Mouse (Mus musculus) R1 (cell line): ENCODE results near the gene Mfsd4b4.
"Not testable (repeated sequence)": the region's sequence is repeated elsewhere in the genome, so short reads cannot be mapped to it uniquely, and the experiment has no call there.

Experiments used
- DNase-seq: peaks from one replicate; pipeline ENCODE4 v3.0.0-alpha.2; 2018; ENCODE audit warnings: low read depth, low spot score

Mfsd4b4 gene

GRCm38 (mm10) chr10:39898874-39899371 is at the start of gene Mfsd4b4:
TSS of gene Mfsd4b4 (minus strand) at chr10:39899238.
- DNase-seq = peak; percentile 95

GRCm38 (mm10) chr10:39947195-39947594 is 48.2 kb upstream of the Mfsd4b4 start:
- DNase-seq = not testable (repeated sequence)

- no peak for DNase-seq
These were observed 37.5 kb upstream of the Mfsd4b4 start for GRCm38 (mm10) chr10:39936553-39936952.

GRCm38 (mm10) chr10:39926616-39927139 is 27.6 kb upstream of the Mfsd4b4 start, which contains the start of gene Mfsd4b2:
TSS of gene Mfsd4b2 (minus strand) at chr10:39926923.
- DNase-seq = peak; percentile 31

GRCm38 (mm10) chr10:39924556-39924955 is 25.5 kb upstream of the Mfsd4b4 start:
- not testable (repeated sequence) for DNase-seq

GRCm38 (mm10) chr10:39912616-39913015 is 13.6 kb upstream of the Mfsd4b4 start:
- DNase-seq = no peak

- DNase-seq = no peak
These were observed 9.9 kb upstream of the Mfsd4b4 start for GRCm38 (mm10) chr10:39908768-39909441.

- no peak for DNase-seq
These were observed 8.0 kb upstream of the Mfsd4b4 start for GRCm38 (mm10) chr10:39906799-39907658.

- DNase-seq = no peak
These were observed 5.2 kb upstream of the Mfsd4b4 start for GRCm38 (mm10) chr10:39904191-39904590.

- peak; percentile 59 for DNase-seq
These were observed 2.5 kb downstream of the Mfsd4b4 start for GRCm38 (mm10) chr10:39896503-39896902.

- DNase-seq = peak; percentile 13
These were observed 5.0 kb downstream of the Mfsd4b4 start for GRCm38 (mm10) chr10:39893702-39894697.

GRCm38 (mm10) chr10:39888621-39889020 is 10.4 kb downstream of the Mfsd4b4 start:
- DNase-seq = no peak

- DNase-seq = no peak
These were observed 33.5 kb downstream of the Mfsd4b4 start for GRCm38 (mm10) chr10:39865509-39865908.

GRCm38 (mm10) chr10:39842621-39843020 is 56.4 kb downstream of the Mfsd4b4 start:
- DNase-seq = no peak
